Mouse (Mus musculus): Measurements from ENCODE around the gene Lamtor5. TPM values are rescaled to one million over a fixed set of nuclear protein-coding genes. Genes with fewer than 3 reads are reported as not detected.

The Lamtor5 gene
- 250 TPM for polyA plus RNA-seq (2017; shearing (Covaris generic))

GRCm38 (mm10) chr3:107278479-107279269, at the start of gene Lamtor5:
Lamtor5 (plus strand) TSS chr3:107278858.

GRCm38 (mm10) chr3:107230527-107230926, 48.1 kb upstream of the Lamtor5 start, which contains the start of gene A630076J17Rik:
A630076J17Rik (plus strand) TSS chr3:107230614.

GRCm38 (mm10) chr3:107239607-107240006, 39.1 kb upstream of the Lamtor5 start, which contains the start of gene Prok1:
Prok1 (minus strand) TSS chr3:107239707.

GRCm38 (mm10) chr3:107290764-107291381, 12.2 kb downstream of the Lamtor5 start, which contains the start of gene Slc16a4:
Slc16a4 (plus strand) TSS chr3:107291230.

Other genes starting within 250 kb of the Lamtor5 start
- gene Kcna3, start 242.7 kb upstream of the Lamtor5 start, polyA plus RNA-seq (2017; shearing (Covaris generic)), result 7.2 TPM
- 1.0 TPM for gene Kcna2, start 177.7 kb upstream of the Lamtor5 start, polyA plus RNA-seq (2017; shearing (Covaris generic))
- gene Kcna10, start 95.8 kb upstream of the Lamtor5 start, polyA plus RNA-seq (2017; shearing (Covaris generic)), result not detected
- not detected for gene Cym, start 57.1 kb upstream of the Lamtor5 start, polyA plus RNA-seq (2017; shearing (Covaris generic))
- not detected for gene A630076J17Rik, start 48.2 kb upstream of the Lamtor5 start, polyA plus RNA-seq (2017; shearing (Covaris generic))
- gene Prok1, start 39.2 kb upstream of the Lamtor5 start, polyA plus RNA-seq (2017; shearing (Covaris generic)), result 0.67 TPM
- 1.1 TPM for gene Slc16a4, start 12.4 kb downstream of the Lamtor5 start, polyA plus RNA-seq (2017; shearing (Covaris generic))
- gene Rbm15, start 54.8 kb downstream of the Lamtor5 start, polyA plus RNA-seq (2017; shearing (Covaris generic)), result 7.2 TPM
- not detected for gene Kcnc4, start 180.7 kb downstream of the Lamtor5 start, polyA plus RNA-seq (2017; shearing (Covaris generic))
- not detected for gene Slc6a17, start 239.2 kb downstream of the Lamtor5 start, polyA plus RNA-seq (2017; shearing (Covaris generic))

Data from CD4-positive, CD25-positive, alpha-beta regulatory T cell, adult 9 weeks (primary cell).